Mouse (Mus musculus) myocyte (in vitro differentiated cells): Measurements from ENCODE around the gene Fam207a. TPM values are rescaled to one million over a fixed set of nuclear protein-coding genes. Genes with fewer than 3 reads are reported as not detected.
A peak's percentile ranks its signal among the peaks of the same experiment; 100 is the strongest.

Experiments
- H3K27me3 ChIP-seq: one replicate; pipeline ENCODE4 v1.6.1; 2011; ENCODE audit not compliant: control insufficient read depth, insufficient read depth, insufficient read length
- H3K36me3 ChIP-seq: one replicate; pipeline ENCODE4 v1.6.1; 2011; ENCODE audit not compliant: control insufficient read depth, insufficient read depth
- H3K4me2 ChIP-seq: one replicate; pipeline ENCODE4 v1.6.1; 2011; ENCODE audit warnings: low read depth, control low read depth
- H3K4me3 ChIP-seq: one replicate; pipeline ENCODE4 v1.5.1; 2011; ENCODE audit warnings: mild to moderate bottlenecking, control low read depth, moderate library complexity
- H3K79me2 ChIP-seq: one replicate; pipeline ENCODE4 v1.6.1; 2011; ENCODE audit not compliant: control insufficient read depth, insufficient read depth
- H3ac ChIP-seq: one replicate; pipeline ENCODE4 v1.6.1; 2011; ENCODE audit not compliant: control insufficient read depth, insufficient read length
- CEBPB ChIP-seq: IDR thresholded peaks from 2 replicates; pipeline ENCODE4 v1.6.1; 2011; ENCODE audit warnings: mild to moderate bottlenecking, moderate library complexity; ENCODE audit not compliant: poor library complexity, insufficient read depth, severe bottlenecking
- E2F4 ChIP-seq: IDR thresholded peaks from one replicate; pipeline ENCODE4 v1.6.1; 2011; ENCODE audit warnings: mild to moderate bottlenecking, control low read depth, moderate library complexity; ENCODE audit not compliant: insufficient read depth
- MAX ChIP-seq: IDR thresholded peaks from one replicate; pipeline ENCODE4 v1.6.1; 2011; ENCODE audit warnings: low read depth, mild to moderate bottlenecking, control low read depth
- MYOD1 ChIP-seq, 3 experiments: IDR thresholded peaks; one replicate each; pipeline ENCODE4 v1.6.1; 2011; ENCODE audit warnings: control low read depth in 2 of 3, low read depth in 2 of 3, mild to moderate bottlenecking in 2 of 3, moderate library complexity in 1 of 3; ENCODE audit not compliant: insufficient read length in 2 of 3, control insufficient read depth in 1 of 3
- MYOG ChIP-seq, 3 experiments: IDR thresholded peaks; one replicate each; pipeline ENCODE4 v1.6.1; 2011; ENCODE audit warnings: control low read depth in 2 of 3, low read depth in 2 of 3, mild to moderate bottlenecking in 2 of 3; ENCODE audit not compliant: insufficient read length in 2 of 3, control insufficient read depth in 1 of 3, insufficient read depth in 1 of 3
- POLR2A ChIP-seq: IDR thresholded peaks from one replicate; pipeline ENCODE4 v1.6.1; 2011; ENCODE audit warnings: low read depth, mild to moderate bottlenecking, control low read depth, moderate library complexity; ENCODE audit not compliant: insufficient read length
- POLR2AphosphoS2 ChIP-seq: IDR thresholded peaks from one replicate; pipeline ENCODE4 v1.6.1; 2011; ENCODE audit warnings: low read depth, control low read depth; ENCODE audit not compliant: insufficient read length
- REST ChIP-seq: IDR thresholded peaks from one replicate; pipeline ENCODE4 v1.6.1; 2011; ENCODE audit warnings: mild to moderate bottlenecking, control low read depth, moderate library complexity; ENCODE audit not compliant: insufficient read depth, insufficient read length
- SRF ChIP-seq: IDR thresholded peaks from one replicate; pipeline ENCODE4 v1.6.1; 2011; ENCODE audit warnings: low read depth; ENCODE audit not compliant: control insufficient read depth, insufficient read length
- TCF12 ChIP-seq: IDR thresholded peaks from one replicate; pipeline ENCODE4 v1.6.1; 2011; ENCODE audit warnings: mild to moderate bottlenecking, control low read depth; ENCODE audit not compliant: poor library complexity, insufficient read depth, severe bottlenecking
- TCF3 ChIP-seq: IDR thresholded peaks from one replicate; pipeline ENCODE4 v1.6.1; 2011; ENCODE audit warnings: low read depth, control low read depth; ENCODE audit not compliant: insufficient read length
- USF1 ChIP-seq: IDR thresholded peaks from one replicate; pipeline ENCODE4 v1.6.1; 2011; ENCODE audit warnings: low read depth, mild to moderate bottlenecking, control low read depth, moderate library complexity
- polyA plus RNA-seq: library from polyadenylated mRNA; unstranded; fragments of >200 nt; fragmentation: generic; extraction: Trizol; gene quantifications from one replicate; pipeline ENCODE4 v1.2.1, GENCODE M21; 2012; ENCODE audit warnings: missing spikeins

The Fam207a gene
- polyA plus RNA-seq, 1 experiment: 34.4 TPM

DNA sequence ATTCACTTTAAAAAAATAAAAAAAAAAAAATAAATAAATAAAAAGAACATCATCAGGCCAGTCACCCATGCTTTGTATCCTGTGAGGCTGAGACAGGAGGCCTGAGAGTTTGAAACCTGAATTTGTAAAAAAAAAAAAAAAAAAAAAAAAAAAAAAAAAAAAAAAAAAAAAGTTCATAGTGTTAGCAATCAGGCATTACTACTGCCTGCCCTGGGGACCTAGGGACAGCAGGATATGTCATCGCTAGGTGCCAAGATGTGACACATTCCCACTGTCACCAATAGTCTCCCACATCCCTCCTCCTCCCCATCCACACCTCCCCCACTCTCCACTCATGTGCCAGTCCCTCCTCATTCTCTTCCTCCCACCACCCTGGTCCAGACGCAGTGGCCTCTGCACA lies 10.9 kb upstream of the Fam207a start:
- TF ChIP-seq CEBPB (no peak), MAX (no peak), MYOG (IDR thresholded peaks at IDR 0.05; ENCODE audit: control insufficient read depth in 1 of 3, insufficient read depth in 1 of 3, insufficient read length in 2 of 3, low read depth in 2 of 3) (no peak), SRF (no peak)
- no peak overlapping the region for H3K4me3 ChIP-seq
- no peaks in the 10 kb centered on the region for H3K36me3 ChIP-seq

DNA sequence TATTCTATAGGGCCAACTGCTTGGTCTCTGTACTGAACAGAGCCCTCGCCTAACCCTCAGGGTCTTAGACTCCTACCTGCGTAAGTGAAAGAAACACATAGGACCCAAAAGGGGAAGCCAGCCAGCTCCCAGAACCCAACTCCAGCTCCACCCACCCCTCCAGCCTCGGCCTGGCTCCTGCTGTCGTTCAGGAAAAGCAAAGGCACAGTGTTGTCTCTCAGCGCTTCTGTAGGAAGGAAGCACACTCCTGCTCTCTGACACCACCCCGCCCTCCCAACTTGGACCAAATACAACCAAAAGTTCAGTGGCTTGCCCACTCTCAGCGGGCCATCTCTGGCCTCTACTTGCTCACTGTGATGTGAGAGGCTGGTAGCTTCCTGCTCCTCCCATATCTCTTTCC lies 7.7 kb upstream of the Fam207a start:
- Histone ChIP-seq H3K4me3 (no peak overlapping the region), H3K36me3 (no peaks in the 10 kb centered on the region), H3ac (no peak overlapping the region), H3K79me2 (no peaks in the 10 kb centered on the region), H3K4me2 (no peak overlapping the region), H3K27me3 (no peaks in the 10 kb centered on the region)
- TF ChIP-seq TCF3: no peak
- no peak for TF ChIP-seq USF1
- no peak for TF ChIP-seq MYOD1 (IDR thresholded peaks at IDR 0.05; ENCODE audit: control insufficient read depth in 1 of 3, insufficient read length in 2 of 3, low read depth in 2 of 3)
- no peak for TF ChIP-seq CEBPB
- TF ChIP-seq MYOG (IDR thresholded peaks at IDR 0.05; ENCODE audit: control insufficient read depth in 1 of 3, insufficient read depth in 1 of 3, insufficient read length in 2 of 3, low read depth in 2 of 3): no peak
- TF ChIP-seq E2F4: no peak
- no peak for TF ChIP-seq TCF12
- no peak for TF ChIP-seq MAX
- no peak for TF ChIP-seq POLR2A
- TF ChIP-seq REST: no peak
- TF ChIP-seq SRF: no peak

More for the DNA sequence above, 10.9 kb upstream of the Fam207a start:
- no peak overlapping the region for H3K4me2 ChIP-seq
- H3ac ChIP-seq: no peak overlapping the region
- H3K27me3 ChIP-seq: no peaks in the 10 kb centered on the region
- H3K79me2 ChIP-seq: no peaks in the 10 kb centered on the region

- Histone ChIP-seq H3K4me3 (no peak overlapping the region), H3K79me2 (no peaks in the 10 kb centered on the region)
Measured at GRCm38 (mm10) chr10:77522746-77523145, 7.2 kb upstream of the Fam207a start.

DNA sequence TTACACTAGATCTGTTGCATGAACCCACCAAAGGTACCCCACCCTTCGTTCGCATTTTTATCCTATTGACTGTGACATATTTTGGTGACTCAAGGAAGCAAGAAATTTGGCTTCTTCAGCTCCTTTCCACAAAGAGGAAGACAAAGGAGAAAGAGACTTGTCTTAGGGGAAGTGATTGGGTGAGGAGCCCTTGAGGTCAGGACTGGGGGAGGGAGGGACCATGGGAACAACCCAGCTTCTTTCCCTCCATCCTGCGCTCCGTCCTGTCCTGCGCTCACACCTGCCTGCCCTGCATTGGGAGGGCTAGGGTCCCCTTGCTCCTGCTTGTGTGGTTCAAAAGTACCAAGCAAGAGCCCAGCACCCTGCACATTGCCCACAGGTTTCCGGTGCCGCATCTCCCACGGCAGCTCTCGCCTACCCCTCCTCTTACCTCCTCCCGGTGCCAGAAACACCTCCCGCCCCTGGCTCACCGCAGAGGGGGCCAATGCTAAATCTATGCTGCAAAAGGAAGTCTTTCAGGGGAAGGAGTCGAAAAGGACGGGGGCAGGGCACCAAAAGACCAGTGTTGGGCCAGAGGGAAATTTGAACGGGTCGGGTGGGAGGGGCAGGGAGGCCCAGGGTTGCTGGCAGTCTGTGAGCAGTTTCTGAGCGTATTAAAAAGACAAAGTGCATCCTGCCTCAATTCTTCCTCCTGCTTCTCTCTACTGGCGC lies 6.6 kb upstream of the Fam207a start:
- Histone ChIP-seq H3K4me2 (no peak overlapping the region), H3K79me2 (no peaks in the 10 kb centered on the region), H3ac (no peak overlapping the region), H3K4me3 (no peak overlapping the region), H3K27me3 (no peaks in the 10 kb centered on the region), H3K36me3 (no peaks in the 10 kb centered on the region)
- TF ChIP-seq E2F4 (no peak), MYOG (IDR thresholded peaks at IDR 0.05; ENCODE audit: control insufficient read depth in 1 of 3, insufficient read depth in 1 of 3, insufficient read length in 2 of 3, low read depth in 2 of 3) (peak in 1 of 3 experiments; percentile 5), MYOD1 (IDR thresholded peaks at IDR 0.05; ENCODE audit: control insufficient read depth in 1 of 3, insufficient read length in 2 of 3, low read depth in 2 of 3) (no peak)

More at GRCm38 (mm10) chr10:77522746-77523145, 7.2 kb upstream of the Fam207a start:
- H3K27me3 ChIP-seq: no peaks in the 10 kb centered on the region
- no peak overlapping the region for H3ac ChIP-seq
- H3K4me2 ChIP-seq: no peak overlapping the region
- no peak for TF ChIP-seq CEBPB
- no peaks in the 10 kb centered on the region for H3K36me3 ChIP-seq

DNA sequence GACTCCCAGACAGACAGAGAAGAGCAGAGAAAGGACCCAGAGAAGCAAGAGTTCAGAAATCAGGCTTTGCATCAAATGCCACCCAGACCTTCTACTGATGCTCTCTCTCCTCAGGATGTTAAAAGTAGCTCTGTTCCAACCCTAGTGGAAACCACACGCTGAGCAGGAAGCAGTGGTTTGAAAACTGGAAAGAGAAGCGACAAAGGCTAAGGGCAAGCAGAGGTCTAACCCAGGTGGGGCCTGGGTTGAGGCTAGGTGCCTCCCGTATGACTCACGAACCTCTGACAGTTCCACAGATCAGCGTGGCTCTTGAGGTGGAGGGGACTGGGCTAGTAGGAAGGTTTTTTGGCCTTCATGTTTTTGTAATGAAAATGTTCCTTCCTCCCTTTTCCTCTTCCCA lies 4.9 kb upstream of the Fam207a start:
- TF ChIP-seq MYOD1 (IDR thresholded peaks at IDR 0.05; ENCODE audit: control insufficient read depth in 1 of 3, insufficient read length in 2 of 3, low read depth in 2 of 3): no peak
- TF ChIP-seq TCF3: no peak
- TF ChIP-seq USF1: no peak
- no peak for TF ChIP-seq POLR2A
- TF ChIP-seq SRF: no peak
- no peak for TF ChIP-seq MYOG (IDR thresholded peaks at IDR 0.05; ENCODE audit: control insufficient read depth in 1 of 3, insufficient read depth in 1 of 3, insufficient read length in 2 of 3, low read depth in 2 of 3)
- no peak for TF ChIP-seq REST
- no peak for TF ChIP-seq POLR2AphosphoS2
- TF ChIP-seq MAX: no peak
- no peak for TF ChIP-seq E2F4
- TF ChIP-seq TCF12: no peak
- no peak for TF ChIP-seq CEBPB

More for the DNA sequence above, 4.9 kb upstream of the Fam207a start:
- Histone ChIP-seq H3K27me3 (no peaks in the 10 kb centered on the region), H3ac (no peak overlapping the region), H3K79me2 (no peaks in the 10 kb centered on the region), H3K36me3 (no peaks in the 10 kb centered on the region), H3K4me3 (no peak overlapping the region), H3K4me2 (no peak overlapping the region)
